Mouse (Mus musculus): Measurements from ENCODE around the gene Ston2.

Gene Ston2

DNA sequence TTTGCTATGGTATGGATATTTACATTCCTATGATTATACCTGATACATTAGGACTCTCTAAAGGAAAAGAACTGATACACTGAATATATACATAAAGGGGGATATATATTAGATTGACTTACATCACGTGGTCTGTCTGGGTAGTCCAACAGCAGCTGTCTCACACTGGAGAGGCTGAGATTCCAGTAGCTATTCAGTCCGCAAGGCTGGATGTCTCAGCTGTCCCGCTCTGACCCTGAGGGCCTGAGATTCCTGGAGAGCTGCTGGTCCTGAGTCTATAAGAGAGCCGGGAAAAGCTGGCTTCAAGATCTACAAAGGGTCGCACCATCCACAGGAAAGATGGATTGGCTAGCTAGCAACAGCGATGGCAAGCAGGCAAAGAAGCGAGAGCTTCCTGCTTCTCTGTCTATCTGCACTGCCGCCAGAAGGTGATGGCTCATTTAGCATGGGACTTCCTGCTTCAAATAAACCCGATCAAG, at the start of gene Ston2:
Gene Ston2 (minus strand): TSS at position 429 of the 479 bp plus-strand sequence.
- DNase-seq (ENCODE audit: low spot score), result no peak

DNA sequence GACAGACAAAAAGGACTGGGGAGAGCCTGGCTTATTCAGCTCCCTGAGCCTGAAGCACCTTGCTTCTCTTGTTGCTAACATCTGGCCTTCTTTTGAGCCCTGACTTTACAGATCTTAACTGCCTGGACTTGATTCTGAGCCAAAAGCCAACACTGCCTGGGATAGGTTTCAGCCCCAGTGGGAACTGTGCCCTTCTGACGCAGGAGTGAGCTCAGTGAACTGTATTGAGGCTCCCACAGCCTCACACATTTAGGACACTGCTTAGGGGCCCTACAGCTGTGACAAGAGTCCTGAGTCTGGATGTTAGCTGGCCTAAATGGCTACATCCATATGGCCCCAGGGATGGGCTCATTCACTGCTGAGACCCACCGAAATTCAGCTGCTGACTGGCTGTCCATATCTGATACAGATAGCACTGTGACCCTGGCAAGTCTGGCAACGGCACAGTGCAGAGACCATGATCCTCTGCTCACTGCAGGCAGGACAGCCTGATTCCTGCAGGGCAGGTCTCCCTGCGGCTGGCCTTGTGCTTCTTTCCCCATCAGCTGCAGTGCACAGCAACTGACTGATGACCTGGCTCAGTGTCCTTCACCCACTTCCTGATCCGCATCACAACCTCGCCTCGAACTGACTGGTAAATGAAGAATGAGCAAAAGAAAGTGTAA, 49.3 kb upstream of the Ston2 start:
- DNase-seq (ENCODE audit: low spot score), result no peak

DNA sequence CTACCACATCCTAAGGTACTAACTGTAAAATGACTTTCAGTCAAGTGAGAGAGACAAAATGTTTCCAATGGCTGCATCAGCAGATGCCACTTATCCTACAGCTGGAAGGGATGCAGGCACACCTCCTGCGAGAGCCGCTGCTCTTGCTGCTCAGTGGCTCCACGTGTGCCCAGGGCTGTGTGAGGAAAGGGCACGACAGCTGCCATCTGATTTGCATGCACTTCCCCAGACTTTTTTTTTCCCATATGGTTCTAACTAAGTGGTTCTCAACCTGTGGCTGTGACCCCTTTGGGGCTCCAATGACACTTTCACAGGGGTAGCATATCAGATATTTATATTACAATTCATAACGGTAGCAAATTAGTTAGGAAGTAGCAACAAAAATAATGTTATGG, 45.7 kb upstream of the Ston2 start:
- no peak for DNase-seq (ENCODE audit: low spot score)

DNA sequence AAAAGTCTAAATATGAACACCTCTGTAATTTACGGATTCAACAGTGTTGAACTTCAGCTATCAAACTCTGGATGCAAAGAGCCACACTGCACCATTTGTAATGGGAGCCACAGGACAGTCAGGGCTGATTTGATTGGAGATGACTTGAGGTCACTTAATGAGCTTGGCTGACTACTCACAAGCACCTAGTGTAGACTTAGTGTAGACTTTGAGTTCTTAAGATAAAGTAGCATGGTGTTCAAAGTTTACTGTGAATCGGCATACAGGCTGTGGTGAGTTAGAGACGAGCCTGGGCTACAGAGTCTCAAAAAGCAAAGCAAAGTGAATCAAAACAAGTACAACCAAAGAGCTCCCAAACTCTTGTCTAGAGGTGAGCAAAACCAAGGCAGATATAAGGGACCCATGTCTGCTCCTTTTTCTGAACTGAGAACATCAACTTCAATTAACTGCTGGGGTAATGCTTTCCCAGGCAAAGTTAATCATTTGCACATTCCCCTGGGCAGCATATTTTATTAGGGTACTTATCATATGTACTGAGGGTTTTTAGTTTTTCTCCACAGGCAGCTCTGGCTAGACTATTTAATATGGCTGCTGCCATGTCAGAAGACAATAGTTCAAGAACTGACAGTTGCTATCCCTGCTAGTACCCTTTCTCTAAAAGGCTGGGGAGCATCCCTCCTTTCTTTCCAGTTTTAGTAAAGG, 45.2 kb upstream of the Ston2 start:
- no peak for DNase-seq (ENCODE audit: low spot score)

DNA sequence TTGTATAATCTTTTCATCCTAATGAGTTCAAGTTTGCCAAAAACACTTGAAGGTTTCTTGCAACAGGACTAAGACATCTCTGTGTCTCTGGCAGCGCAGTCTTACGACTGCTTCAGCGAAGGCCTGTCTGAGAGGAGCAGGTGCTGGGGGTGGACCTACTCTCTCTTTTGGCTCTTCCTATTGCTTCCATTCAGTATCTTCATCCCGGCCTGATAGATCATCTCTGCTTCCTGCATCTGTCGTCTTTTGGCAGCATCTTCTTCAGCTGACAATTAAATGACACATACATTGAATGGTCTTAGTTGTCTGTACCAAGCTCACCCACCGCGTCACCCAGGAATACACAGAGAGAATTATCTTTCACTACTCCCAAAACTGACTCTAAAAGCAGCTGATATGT, 43.2 kb upstream of the Ston2 start:
- no peak for DNase-seq (ENCODE audit: low spot score)

DNA sequence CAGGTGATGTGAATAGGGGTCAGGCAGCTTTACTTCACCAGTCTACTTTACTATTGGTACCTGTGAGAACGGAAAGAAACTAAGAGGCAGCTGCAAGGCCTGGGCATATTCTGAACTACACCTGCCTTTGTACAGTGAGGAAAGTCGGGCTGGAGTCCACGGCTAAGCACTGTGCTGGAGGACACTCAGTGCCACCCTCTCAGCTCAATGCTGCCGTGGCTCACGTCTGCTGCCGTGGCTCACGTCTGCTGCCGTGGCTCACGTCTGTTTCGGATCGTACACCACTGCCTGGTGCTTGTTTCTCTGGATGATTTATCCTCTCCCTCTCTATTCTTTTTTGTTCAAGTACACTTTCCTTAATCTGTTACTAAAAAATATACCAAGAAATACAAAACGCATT, 32.3 kb upstream of the Ston2 start:
- DNase-seq (ENCODE audit: low spot score), result no peak

DNA sequence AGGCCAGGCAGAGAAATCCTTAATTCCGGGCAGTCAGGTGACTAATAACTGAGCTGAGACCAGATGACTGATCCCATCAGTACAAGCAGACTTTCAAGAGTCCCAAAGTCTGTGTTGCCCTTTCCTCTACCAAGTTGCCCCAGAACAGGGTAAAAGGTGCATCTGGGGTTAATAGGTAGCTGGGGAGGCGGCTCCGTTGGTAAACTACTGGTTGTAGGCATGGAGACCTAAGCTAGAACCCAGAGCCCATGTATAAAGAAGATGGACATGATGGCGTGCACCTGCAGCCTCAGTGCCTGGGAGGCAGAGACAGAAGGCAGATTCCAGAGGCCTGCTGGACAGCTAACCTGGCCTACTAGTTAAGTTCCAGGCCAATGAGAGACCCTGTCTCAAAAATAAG, 30.5 kb upstream of the Ston2 start:
- no peak for DNase-seq (ENCODE audit: low spot score)

DNA sequence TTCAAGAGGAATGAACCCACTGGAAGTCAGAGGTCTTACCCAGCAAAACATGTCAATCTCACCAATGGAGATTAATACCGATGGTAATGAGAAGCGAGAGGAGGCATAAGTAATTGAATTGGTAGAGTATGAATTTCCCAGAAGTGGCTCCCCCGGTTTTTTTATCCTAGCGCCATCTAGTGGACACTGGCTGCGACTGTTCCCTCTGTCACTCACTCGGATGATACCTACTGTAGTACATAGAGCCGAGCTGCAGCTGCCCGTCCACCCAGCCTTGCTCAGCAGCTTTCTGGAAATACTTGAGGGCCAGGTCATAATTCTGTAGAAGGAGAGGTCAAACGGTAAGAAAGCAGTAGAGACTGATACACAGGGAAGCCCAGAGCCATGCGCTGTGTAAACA, 27.8 kb upstream of the Ston2 start:
- peak; percentile 25 for DNase-seq (ENCODE audit: low spot score)

DNA sequence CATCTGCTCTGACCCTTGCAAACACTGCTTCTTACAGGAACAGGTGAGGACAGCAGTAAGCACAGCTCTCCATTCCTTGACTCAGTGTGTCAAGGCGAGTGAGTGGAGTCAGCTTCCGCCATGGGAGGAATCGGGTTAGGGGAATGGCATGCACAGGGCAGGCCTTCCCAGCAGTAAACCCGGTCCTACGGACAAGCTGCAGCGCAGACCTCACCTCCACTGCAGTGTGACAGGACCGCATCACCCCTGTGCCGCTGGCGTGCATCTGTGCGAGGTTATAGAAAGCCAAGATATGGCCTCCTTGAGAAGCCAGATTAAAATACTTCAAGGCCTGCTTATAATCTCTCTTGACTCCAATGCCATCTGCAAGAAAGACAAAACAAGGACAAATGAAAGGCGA, 27.4 kb upstream of the Ston2 start:
- DNase-seq (ENCODE audit: low spot score), result no peak

DNA sequence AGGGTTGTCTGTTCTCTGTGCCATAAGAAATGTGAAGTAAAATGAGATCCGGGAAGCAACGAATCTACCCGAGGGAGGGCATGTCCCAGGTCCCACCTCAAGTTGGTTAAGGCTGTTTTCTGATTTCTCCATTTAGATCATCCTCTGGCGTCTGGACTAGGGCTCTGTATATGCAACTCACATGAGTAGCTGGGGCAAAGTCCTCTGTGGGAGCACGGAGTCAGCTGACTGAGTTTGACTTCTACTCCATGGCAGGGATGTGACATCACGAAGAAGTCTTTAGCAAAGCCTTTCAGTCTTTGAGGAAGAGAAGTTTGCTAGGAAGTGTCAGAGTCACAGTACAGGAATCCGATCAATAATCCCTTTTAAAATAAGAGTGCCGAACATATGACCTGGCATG, 20.7 kb upstream of the Ston2 start:
- DNase-seq (ENCODE audit: low spot score), result no peak

DNA sequence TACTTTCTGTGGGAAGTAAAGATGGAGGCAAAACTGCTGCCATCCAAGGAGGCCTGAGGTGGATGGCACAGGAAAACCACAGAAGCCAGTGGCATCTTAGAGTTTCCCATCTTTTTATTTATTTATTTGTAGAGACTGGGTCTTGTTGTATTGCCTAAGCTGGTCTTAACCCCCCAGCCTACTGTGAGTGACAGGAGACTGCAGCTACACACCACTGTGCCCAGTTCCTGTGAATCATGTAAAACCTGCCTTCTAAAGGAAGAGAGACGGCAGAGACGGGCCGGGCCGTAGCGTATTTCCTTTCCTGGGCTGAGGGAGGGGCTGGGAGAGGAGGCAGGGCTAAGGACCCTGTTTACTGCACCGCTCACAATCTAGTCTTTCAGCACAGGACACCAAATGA, 19.6 kb upstream of the Ston2 start:
- no peak for DNase-seq (ENCODE audit: low spot score)

DNA sequence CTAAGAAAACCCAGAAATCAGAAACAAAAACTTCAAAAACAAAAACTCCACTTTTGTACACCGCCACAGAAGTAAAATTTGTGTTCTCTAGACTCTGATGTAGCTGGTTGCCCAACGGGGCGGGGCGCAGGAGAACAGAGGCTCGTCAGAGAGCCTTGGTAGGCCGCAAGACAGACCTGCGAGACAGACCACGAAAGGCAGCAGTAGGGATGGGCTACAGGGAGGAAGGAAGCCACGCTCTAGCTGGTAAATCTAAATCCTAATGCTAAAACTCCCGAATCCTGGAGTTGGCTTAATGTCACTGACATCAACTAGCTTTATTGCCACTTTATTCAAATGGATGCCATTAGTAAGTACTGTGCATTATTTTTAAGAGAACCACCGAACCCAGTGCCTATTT, 18.9 kb upstream of the Ston2 start:
- no peak for DNase-seq (ENCODE audit: low spot score)

DNA sequence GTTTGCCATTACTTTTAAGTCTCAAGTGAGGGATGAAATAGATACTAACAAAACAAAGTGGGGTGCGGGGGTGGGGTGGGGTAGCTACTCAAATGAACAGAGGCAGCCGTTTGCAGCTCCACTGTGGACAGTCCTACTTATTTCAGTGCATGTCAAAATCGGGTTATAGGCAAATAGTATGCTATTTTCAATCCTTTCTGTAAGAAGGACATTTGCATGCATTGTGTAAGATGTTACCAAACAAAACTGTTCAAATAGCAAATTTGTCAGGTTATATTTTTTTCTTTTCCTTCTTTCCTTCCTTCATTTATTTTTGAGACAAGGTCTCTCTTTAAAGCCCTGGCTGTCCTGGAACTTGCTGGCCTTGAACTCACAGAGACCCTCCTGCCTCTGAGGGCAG, 16.1 kb upstream of the Ston2 start:
- no peak for DNase-seq (ENCODE audit: low spot score)

DNA sequence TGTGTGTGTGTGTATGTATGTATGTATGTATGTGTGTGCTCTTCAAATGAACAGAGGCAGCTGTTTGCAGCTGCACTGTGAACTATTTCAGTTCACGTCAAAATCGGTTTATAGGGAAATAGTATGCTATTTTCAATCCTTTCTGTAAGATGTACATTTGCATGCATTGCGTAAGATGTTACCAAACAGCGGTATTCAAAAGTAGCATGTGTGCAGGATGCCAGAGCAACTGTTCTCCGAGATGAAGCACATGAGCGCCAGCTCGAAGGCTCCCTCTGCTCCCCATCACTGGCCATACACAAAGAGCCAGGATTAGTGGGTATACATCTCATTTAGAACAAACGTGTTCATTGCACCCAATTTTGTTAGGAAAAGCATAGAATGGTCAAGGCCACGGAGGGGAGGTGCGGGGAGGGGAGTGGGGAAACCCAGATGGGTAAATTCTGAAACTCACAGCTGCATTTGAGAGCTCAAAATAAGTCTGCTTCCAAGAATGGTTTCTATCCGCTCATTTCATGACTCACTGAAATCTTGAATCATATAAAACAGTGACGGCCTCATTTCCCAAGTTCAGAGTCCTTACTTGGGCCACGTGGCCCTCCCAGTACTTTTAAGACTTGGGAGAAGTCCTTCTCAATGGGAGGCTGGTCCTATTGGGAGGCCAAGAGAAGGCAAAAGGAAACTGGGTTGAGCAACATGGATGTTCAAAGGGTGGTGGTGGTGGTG, 15.2 kb upstream of the Ston2 start:
- no peak for DNase-seq (ENCODE audit: low spot score)

DNA sequence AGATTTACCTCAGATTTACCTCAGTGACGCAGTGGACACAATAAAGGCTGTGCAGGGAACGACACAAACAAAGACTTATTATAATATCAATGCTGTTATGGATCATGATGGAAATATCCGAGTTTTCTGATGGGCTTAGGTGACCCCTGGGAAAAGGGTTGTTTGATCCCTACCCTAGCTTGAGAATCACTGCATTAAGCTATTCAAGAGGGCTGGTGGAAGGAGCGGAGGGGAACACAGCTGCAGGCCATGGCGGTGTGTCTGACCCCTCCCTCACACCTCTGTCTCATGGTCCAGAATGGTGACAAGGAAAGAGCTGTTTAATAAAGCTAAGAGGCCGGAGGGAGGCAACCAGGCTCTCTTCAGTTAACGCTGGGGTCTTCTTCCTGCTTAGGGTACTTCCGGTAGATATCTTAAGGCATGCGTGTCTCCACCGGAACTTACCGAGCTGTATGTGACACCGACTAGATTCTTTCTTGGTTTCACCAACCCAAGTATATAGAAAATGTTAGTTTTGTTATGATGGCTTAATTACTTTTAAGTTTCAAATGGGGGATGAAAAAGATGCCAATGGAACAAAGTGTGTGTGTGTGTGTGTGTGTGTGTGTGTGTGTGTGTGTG, 14.5 kb upstream of the Ston2 start:
- DNase-seq (ENCODE audit: low spot score), result no peak

DNA sequence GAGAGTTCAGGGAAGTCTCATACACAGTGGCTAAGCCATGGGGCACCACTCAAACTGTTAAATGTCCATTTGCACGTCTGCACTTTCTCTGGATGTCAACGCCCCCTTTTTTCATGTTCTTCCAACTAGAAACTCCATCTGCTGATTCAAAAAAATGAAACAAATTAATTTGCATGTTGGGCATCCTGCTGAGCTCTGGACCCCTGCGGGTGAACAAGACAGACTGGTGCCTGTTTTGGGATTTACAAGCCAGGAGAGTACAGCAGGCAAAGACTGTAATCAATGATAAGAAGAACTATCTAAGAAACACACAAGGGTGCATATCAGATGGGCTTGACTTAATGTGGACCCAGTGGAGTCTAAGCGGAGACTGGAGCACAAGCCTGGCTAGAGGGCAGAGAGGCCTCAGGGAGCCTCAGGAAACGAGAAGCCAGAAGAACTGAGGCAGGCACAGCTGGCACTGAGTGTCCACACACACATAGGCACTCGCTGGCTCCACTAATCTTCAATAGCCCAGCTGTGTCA, 12.7 kb upstream of the Ston2 start:
- no peak for DNase-seq (ENCODE audit: low spot score)

DNA sequence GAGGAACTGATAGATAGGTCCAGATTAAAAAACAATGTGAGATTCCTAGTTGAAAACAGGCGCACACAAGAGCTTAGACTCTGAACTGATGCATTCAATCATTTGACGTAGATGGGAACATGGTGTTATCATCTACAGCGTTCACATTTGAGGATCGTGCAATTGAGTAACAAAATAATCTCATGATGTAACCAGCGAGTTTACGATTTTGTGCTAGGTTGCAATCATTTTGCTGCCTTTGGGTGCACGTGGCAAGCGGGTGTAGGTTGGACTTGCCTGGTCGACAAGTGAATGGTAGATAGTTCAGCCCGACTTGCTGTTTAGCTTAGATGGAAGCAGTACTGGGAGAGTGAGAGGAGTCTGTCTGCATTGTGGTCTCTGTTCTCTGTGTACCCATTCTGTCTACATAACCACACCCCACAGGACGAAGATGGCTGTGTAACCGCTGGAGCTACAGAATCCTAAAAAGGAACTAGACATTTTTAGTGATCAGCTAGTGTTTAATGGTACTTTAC, 11.7 kb upstream of the Ston2 start:
- no peak for DNase-seq (ENCODE audit: low spot score)

DNA sequence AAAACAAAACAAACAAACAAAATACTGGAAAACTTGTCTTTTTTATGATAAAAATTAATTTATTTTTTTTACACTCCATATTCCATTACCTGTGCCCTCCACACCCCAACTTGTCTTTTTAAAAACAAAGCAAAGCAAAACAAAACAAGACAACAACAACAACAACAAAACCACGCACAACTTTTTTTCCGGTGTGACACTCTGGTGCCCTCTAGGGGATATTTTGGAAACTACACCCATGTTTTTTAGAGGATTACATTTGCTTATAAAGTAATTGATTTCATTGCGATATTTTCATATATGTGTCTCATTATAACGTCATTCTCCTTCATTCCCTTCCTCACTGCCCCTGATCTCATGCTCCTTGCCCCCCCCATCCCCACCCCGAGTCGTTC, 11.2 kb upstream of the Ston2 start:
- no peak for DNase-seq (ENCODE audit: low spot score)

DNA sequence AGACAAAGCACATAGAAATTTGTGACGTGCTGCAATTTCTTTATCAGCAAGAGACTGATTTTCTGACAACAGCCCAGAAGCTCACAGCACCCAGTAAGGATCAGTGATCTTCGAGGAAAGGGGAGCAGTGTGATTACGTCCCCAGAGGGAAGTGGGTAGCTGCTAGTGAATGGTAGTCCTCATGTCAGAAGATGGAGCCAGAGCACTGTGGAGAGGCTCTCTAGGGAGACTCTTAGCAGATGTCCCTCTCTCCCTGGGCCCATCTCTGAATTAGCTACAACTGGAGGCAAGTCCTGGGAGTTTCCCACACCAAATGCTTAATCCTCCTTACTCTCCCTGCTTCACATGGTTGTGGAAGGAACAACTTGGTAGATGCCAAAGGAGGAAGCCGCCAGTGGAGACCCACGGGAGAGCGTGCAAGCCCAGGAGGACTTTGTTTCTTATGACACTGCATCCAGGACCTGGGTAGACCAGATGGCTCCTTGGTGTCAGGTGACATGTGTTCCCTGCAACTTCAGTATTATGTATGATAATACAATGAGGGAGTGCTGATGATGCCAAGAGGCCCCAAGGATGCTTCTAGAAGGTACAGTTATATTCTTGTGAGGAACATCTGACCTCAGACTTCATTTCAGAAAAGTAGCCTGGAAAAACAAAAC, 10.7 kb upstream of the Ston2 start:
- DNase-seq (ENCODE audit: low spot score), result no peak

DNA sequence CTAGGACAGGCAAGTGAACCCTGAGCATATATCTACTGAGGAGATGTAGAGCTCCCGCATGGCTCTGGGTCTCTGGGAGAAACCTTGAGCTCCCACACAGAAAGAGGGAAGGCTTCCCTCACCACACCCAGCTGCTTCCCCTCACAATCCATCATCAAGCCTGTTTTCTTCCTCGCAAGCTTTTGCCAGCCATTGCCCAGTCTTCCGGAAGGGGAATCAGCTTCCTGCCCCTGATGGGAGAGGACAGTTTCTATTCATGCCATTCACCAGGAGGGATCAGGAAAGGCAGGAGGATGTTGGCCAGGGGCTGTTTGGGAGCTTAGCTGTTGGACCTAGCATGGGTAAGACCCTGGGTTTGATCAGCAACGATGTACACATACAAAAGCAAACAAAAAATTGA, 8.6 kb upstream of the Ston2 start:
- DNase-seq (ENCODE audit: low spot score), result no peak

DNA sequence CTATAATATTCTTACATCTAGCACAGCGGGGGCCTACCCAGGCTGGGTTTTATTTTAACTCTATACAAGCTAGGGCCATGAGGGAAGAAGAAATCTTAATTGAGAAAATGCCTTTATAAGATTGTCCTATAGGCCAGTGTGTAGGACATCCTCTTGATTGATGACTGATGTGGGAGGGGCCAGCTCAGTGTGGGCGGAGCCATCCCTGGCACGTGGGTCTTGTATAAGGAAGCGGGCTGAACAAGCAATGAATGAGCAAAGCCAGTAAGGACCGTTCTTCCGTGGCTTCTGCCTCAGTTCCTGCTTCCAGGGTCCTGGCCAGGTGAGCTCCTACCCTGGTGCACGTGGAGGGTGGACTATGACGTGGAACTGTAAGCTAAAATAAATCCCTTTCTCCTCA, 5.1 kb upstream of the Ston2 start:
- no peak for DNase-seq (ENCODE audit: low spot score)

DNA sequence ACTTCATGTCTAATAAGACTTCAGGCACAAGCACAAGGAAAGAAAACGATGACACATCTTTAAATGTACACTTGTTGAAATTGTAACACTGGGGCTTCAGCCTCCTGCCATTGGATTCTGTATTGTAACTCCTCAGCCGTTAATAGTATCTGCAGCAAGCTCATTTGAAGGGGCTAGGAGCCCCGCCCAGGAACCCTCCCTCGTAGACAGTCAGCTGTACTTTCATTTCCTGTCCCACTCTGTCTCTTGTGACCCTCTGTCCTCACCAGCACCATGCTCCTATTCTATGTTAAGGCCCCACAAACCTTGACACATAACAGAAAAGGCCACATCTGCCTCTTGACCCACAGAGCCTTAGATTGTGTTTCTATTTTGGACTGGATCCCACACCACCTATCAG, 3.6 kb upstream of the Ston2 start:
- DNase-seq (ENCODE audit: low spot score), result no peak

All from layer of hippocampus, adult 9-10 months (tissue).